Mouse (Mus musculus) cortical plate, adult 2 months (tissue): ENCODE results near the gene Alkbh1.

Experiments used
- CTCF ChIP-seq: fragments of 200-500 bp; IDR thresholded peaks from 2 replicates; pipeline ENCODE4 v1.5.1; 2011; ENCODE audit warnings: mild to moderate bottlenecking, control low read depth, low read length; ENCODE audit not compliant: insufficient read depth; ENCODE audit errors: extremely low read depth
- POLR2A ChIP-seq: fragments of 200-500 bp; IDR thresholded peaks from 2 replicates; pipeline ENCODE4 v1.6.1; 2011; ENCODE audit warnings: mild to moderate bottlenecking, low read length, control low read depth; ENCODE audit not compliant: insufficient read depth; ENCODE audit errors: extremely low read depth

GRCm38 (mm10) chr12:87389231-87389630 is 54.6 kb downstream of the Alkbh1 start:
- TF ChIP-seq CTCF = no peak
- TF ChIP-seq POLR2A = no peak
